In genomic region chr9:21426013-21426412, GRCm38 (mm10) we compare ENCODE assay signal across 8 mouse cellular contexts. TPM values are rescaled to one million over a fixed set of nuclear protein-coding genes. Genes with fewer than 3 reads are reported as not detected.
DNase-seq lines count a peak whose midpoint lies in the region; ATAC-seq and TF ChIP-seq lines count a peak whose summit lies in the region.

No protein-coding gene starts in this region.

- peak overlapping the region; percentile 83 for H3K9ac ChIP-seq in heart, embryonic 16.5 days (ENCODE audit: low read length)
- peak overlapping the region; percentile 85; the same call in 1 of the 2 replicates for H3K9ac ChIP-seq in limb, embryonic 14.5 days (ENCODE audit: low read depth, low read length, severe bottlenecking)
- peak overlapping the region; percentile 86 for H3K9ac ChIP-seq in midbrain, embryonic 14.5 days (replicated peaks; ENCODE audit: low read length)

- peak overlapping the region; percentile 72 for H3K4me3 ChIP-seq in heart, embryonic 16.5 days (ENCODE audit: low read length)
- peak overlapping the region; percentile 91 for H3K4me3 ChIP-seq in limb, embryonic 14.5 days (replicated peaks; ENCODE audit: low read length)
- peak overlapping the region; percentile 97 for H3K4me3 ChIP-seq in midbrain, embryonic 14.5 days (replicated peaks; ENCODE audit: low read depth, low read length)

- DNase-seq in urinary bladder, postnatal 14 days (ENCODE audit: low spot score): peak; percentile 45
- DNase-seq in urinary bladder, postnatal 36 days (ENCODE audit: low spot score in 2 of 2): no peak
- no peak for DNase-seq in limb, embryonic 14.5 days (ENCODE audit: low spot score)
- no peak for DNase-seq in midbrain, embryonic 14.5 days
- DNase-seq in embryo, embryonic 10 days (ENCODE audit: low spot score): no peak
- no peak for DNase-seq in spleen, adult 18-20 months
- DNase-seq in spleen, postnatal 14 days (ENCODE audit: low spot score in 2 of 2): no peak

- no peaks in the 10 kb centered on the region for H3K9me3 ChIP-seq in heart, embryonic 16.5 days (replicated peaks; ENCODE audit: control insufficient read depth, low read length)
- H3K9me3 ChIP-seq in limb, embryonic 14.5 days (ENCODE audit: control insufficient read depth, low read length): no peaks in the 10 kb centered on the region
- H3K9me3 ChIP-seq in midbrain, embryonic 14.5 days (ENCODE audit: control insufficient read depth, low read length): no peaks in the 10 kb centered on the region

- 0 out of 2 replicates have a peak, but pooled peaks cover 2% of the 10 kb centered on the region for H3K36me3 ChIP-seq in heart, embryonic 16.5 days (ENCODE audit: control insufficient read depth, insufficient read depth)
- peaks cover 7% of the 10 kb centered on the region for H3K36me3 ChIP-seq in limb, embryonic 14.5 days (ENCODE audit: control insufficient read depth, insufficient read depth, low read length)
- peaks cover 6% of the 10 kb centered on the region for H3K36me3 ChIP-seq in midbrain, embryonic 14.5 days (ENCODE audit: control insufficient read depth, insufficient read depth, low read length)

- ATAC-seq in heart, embryonic 16.5 days (replicated peaks; ENCODE audit: extremely low read depth, insufficient read depth, low FRiP score): no peak
- ATAC-seq in limb, embryonic 14.5 days (ENCODE audit: low FRiP score, low read depth): no peak
- ATAC-seq in midbrain, embryonic 14.5 days (ENCODE audit: low FRiP score, low TSS enrichment): no peak

- TF ChIP-seq POLR2A in limb, embryonic 14.5 days (IDR thresholded peaks at IDR 0.05; ENCODE audit: borderline replicate concordance, extremely low read depth, insufficient read depth, insufficient read length): no peak

- peak overlapping the region; percentile 92 for H3K4me2 ChIP-seq in heart, embryonic 16.5 days (ENCODE audit: low read depth, low read length)
- H3K4me2 ChIP-seq in limb, embryonic 14.5 days (replicated peaks; ENCODE audit: low read depth, low read length, severe bottlenecking): peak overlapping the region; percentile 67
- H3K4me2 ChIP-seq in midbrain, embryonic 14.5 days (ENCODE audit: low read length): peak overlapping the region; percentile 94

- WGBS in heart, embryonic 16.5 days: 5% methylated on average over 1 of the region's 1 CpGs
- WGBS in limb, embryonic 14.5 days: 13% methylated on average over 1 of the region's 1 CpGs
- 50% methylated on average over 1 of the region's 1 CpGs for WGBS in midbrain, embryonic 14.5 days

- H3K27me3 ChIP-seq in heart, embryonic 16.5 days (ENCODE audit: control insufficient read depth, insufficient read depth, low read length): no peaks in the 10 kb centered on the region
- no peaks in the 10 kb centered on the region for H3K27me3 ChIP-seq in limb, embryonic 14.5 days (ENCODE audit: control insufficient read depth, insufficient read depth, low read length)
- H3K27me3 ChIP-seq in midbrain, embryonic 14.5 days (ENCODE audit: control insufficient read depth, insufficient read depth, low read length): no peaks in the 10 kb centered on the region

- no peak overlapping the region; the same call in 1 of the 2 replicates for H3K27ac ChIP-seq in heart, embryonic 16.5 days (ENCODE audit: low read length)
- H3K27ac ChIP-seq in limb, embryonic 14.5 days (replicated peaks; ENCODE audit: low read depth, low read length): no peak overlapping the region
- H3K27ac ChIP-seq in midbrain, embryonic 14.5 days (replicated peaks; ENCODE audit: low read depth, low read length): no peak overlapping the region

- H3K4me1 ChIP-seq in heart, embryonic 16.5 days (ENCODE audit: control insufficient read depth, insufficient read depth, low read length): peaks cover 37% of the 10 kb centered on the region
- H3K4me1 ChIP-seq in limb, embryonic 14.5 days (ENCODE audit: control insufficient read depth, insufficient read depth, low read length): peaks cover 17% of the 10 kb centered on the region
- peaks cover 28% of the 10 kb centered on the region for H3K4me1 ChIP-seq in midbrain, embryonic 14.5 days (ENCODE audit: control insufficient read depth, insufficient read depth, low read length)

RNA-seq across cellular contexts. Expression of gene Dnm2, which starts 1.3 kb away (rescaled TPM):
- 73.7 and 75.0 TPM in 2 replicates for polyA plus RNA-seq in heart, embryonic 16.5 days (2015; fragmentation: Nextera tagmentation; extraction: Ambion mirVana)
- 62.6 and 74.5 TPM in 2 replicates for polyA plus RNA-seq in limb, embryonic 14.5 days (2012; rRNA removed)
- 68.3 and 72.6 TPM in 2 replicates for polyA plus RNA-seq in limb, embryonic 14.5 days (2014; fragmentation: Nextera tagmentation; extraction: Ambion mirVana)
- polyA plus RNA-seq in midbrain, embryonic 14.5 days (2014; fragmentation: Nextera tagmentation; extraction: Ambion mirVana): 54.5 and 56.7 TPM in 2 replicates

RNA-seq across cellular contexts. Expression of gene Qtrt1, which starts 14.4 kb away (rescaled TPM):
- 23.0 and 24.3 TPM in 2 replicates for polyA plus RNA-seq in heart, embryonic 16.5 days (2015; fragmentation: Nextera tagmentation; extraction: Ambion mirVana)
- 77.9 and 80.8 TPM in 2 replicates for polyA plus RNA-seq in limb, embryonic 14.5 days (2012; rRNA removed)
- 45.3 and 50.9 TPM in 2 replicates for polyA plus RNA-seq in limb, embryonic 14.5 days (2014; fragmentation: Nextera tagmentation; extraction: Ambion mirVana)
- polyA plus RNA-seq in midbrain, embryonic 14.5 days (2014; fragmentation: Nextera tagmentation; extraction: Ambion mirVana): 48.1 and 54.3 TPM in 2 replicates

RNA-seq across cellular contexts. Expression of gene Ilf3, which starts 58.3 kb away (rescaled TPM):
- polyA plus RNA-seq in heart, embryonic 16.5 days (2015; fragmentation: Nextera tagmentation; extraction: Ambion mirVana): 105 and 108 TPM in 2 replicates
- polyA plus RNA-seq in limb, embryonic 14.5 days (2012; rRNA removed): 180 and 195 TPM in 2 replicates
- polyA plus RNA-seq in limb, embryonic 14.5 days (2014; fragmentation: Nextera tagmentation; extraction: Ambion mirVana): 174 and 201 TPM in 2 replicates
- 212 and 267 TPM in 2 replicates for polyA plus RNA-seq in midbrain, embryonic 14.5 days (2014; fragmentation: Nextera tagmentation; extraction: Ambion mirVana)
